ENCODE assay signal across 10 mouse cellular contexts in the genomic region with DNA sequence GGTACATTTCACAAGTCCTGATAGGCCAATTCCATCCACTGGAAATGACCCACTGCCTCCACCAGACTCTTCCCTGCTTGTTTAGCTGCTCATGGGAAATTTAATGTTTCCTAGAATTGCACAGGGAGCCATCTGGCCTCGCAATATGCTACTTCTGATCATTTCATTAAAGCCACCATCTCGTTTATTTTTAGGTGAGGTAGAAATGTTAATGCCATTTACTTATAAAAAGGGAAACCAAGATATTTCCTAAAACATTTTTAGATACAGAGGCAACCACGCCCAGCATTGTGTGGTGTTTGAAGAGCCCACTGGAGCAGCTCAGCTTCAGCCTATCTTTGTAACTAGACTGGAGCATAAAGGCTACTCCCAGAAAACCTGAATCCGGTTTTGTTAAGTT. TPM values are rescaled to one million over a fixed set of nuclear protein-coding genes. Genes with fewer than 3 reads are reported as not detected.
DNase-seq lines count a peak whose midpoint lies in the region; ATAC-seq lines count a peak whose summit lies in the region.
"Had no signal": no experiment of that assay in that cellular context is flagged by ENCODE, and none has a peak within 500 bp of the region (broad histone marks: within the 10 kb centered on the region; RNA-seq: fewer than 3 reads in every experiment).

No protein-coding gene starts in this region.

- ATAC-seq in cerebellum, adult (ENCODE audit: insufficient number of reproducible peaks, low FRiP score, low TSS enrichment) = peak; percentile 68; the same call in 1 of the 2 replicates
- ATAC-seq: inflammation-experienced regulatory T-cells, adult 6 months had no signal

- intact Hi-C loops in heart, postnatal 14 days (cut with DNase I) = loop anchor here (5.0 kb wide), 2 partner anchors 36 to 44 kb away; no protein-coding TSS in a partner anchor

- DNase-seq in cerebellum, postnatal 4 days (ENCODE audit: low spot score in 2 of 2) = no peak
- peak; percentile 98 for DNase-seq in heart, adult 11 months
- no peak for DNase-seq in heart, postnatal 14 days
- DNase-seq in kidney, postnatal 25 days = peak; percentile 19 to 49
- no peak for DNase-seq in kidney, adult 11 months
- peak; percentile 13 to 35 for DNase-seq in layer of hippocampus, postnatal 36 days
- no peak for DNase-seq in thymus, postnatal 10 days (ENCODE audit: low spot score in 2 of 2)
- DNase-seq: adrenal gland, adult 8-10 months had no signal

RNA-seq across cellular contexts. Expression of a gene that starts 32.6 kb away (rescaled TPM):
- total RNA-seq in heart, postnatal 14 days (2021) = 10 to 100 TPM; 62.9 to 68.0 TPM
- total RNA-seq in layer of hippocampus, postnatal 36 days (2021) = 10 to 100 TPM; 75.4 TPM

Comparison
In these comparisons a context has a peak if more than half of its experiments do, and no peak if none do; other contexts are left out.
1. DNase-seq: peak in heart, adult 11 months (single experiment), kidney, postnatal 25 days (2 of 2) and layer of hippocampus, postnatal 36 days (2 of 2); none in cerebellum, postnatal 4 days (0 of 2), heart, postnatal 14 days (0 of 2), kidney, adult 11 months (single experiment) and thymus, postnatal 10 days (0 of 2).